Mouse (Mus musculus): ENCODE results near the gene Nop2. TPM values are rescaled to one million over a fixed set of nuclear protein-coding genes. Genes with fewer than 3 reads are reported as not detected.
A peak's percentile ranks its signal among the peaks of the same experiment; 100 is the strongest.
"Not testable (repeated sequence)": the region's sequence is repeated elsewhere in the genome, so short reads cannot be mapped to it uniquely, and the experiment has no call there.

The Nop2 gene
- polyA plus RNA-seq, 1 experiment, result 24.5 TPM

GRCm38 (mm10) chr6:125159773-125160557, 28.3 kb downstream of the Nop2 start:
- H3K9me3 ChIP-seq, result no peaks in the 10 kb centered on the region
- H3K4me3 ChIP-seq (replicated peaks), result no peak overlapping the region
- TF ChIP-seq FLI1 (IDR thresholded peaks at IDR 0.05; ENCODE audit: low read length) (no peak), GATA1 (IDR thresholded peaks at IDR 0.05; ENCODE audit: borderline replicate concordance, low read length) (no peak)
- no peaks in the 10 kb centered on the region for H3K27me3 ChIP-seq (replicated peaks)
- H3K4me1 ChIP-seq, result peaks cover 63% of the 10 kb centered on the region
- peaks cover 91% of the 10 kb centered on the region for H3K36me3 ChIP-seq (replicated peaks; ENCODE audit: low read length)

GRCm38 (mm10) chr6:125160558-125160853, 28.8 kb downstream of the Nop2 start:
- no peak overlapping the region for H3K4me3 ChIP-seq (replicated peaks)
- H3K9me3 ChIP-seq, result no peaks in the 10 kb centered on the region
- TF ChIP-seq GATA1 (IDR thresholded peaks at IDR 0.05; ENCODE audit: borderline replicate concordance, low read length) (no peak), FLI1 (IDR thresholded peaks at IDR 0.05; ENCODE audit: low read length) (no peak)
- H3K4me1 ChIP-seq, result peaks cover 58% of the 10 kb centered on the region
- H3K27me3 ChIP-seq (replicated peaks), result no peaks in the 10 kb centered on the region
- peaks cover 88% of the 10 kb centered on the region for H3K36me3 ChIP-seq (replicated peaks; ENCODE audit: low read length)

GRCm38 (mm10) chr6:125160854-125161760, 29.4 kb downstream of the Nop2 start:
- H3K9me3 ChIP-seq, result no peaks in the 10 kb centered on the region
- TF ChIP-seq FLI1 (IDR thresholded peaks at IDR 0.05; ENCODE audit: low read length), result no peak
- no peak for TF ChIP-seq GATA1 (IDR thresholded peaks at IDR 0.05; ENCODE audit: borderline replicate concordance, low read length)
- peaks cover 58% of the 10 kb centered on the region for H3K4me1 ChIP-seq
- H3K36me3 ChIP-seq (replicated peaks; ENCODE audit: low read length), result peaks cover 82% of the 10 kb centered on the region
- peak overlapping the region; percentile 47 for H3K4me3 ChIP-seq (replicated peaks)
- H3K27me3 ChIP-seq (replicated peaks), result no peaks in the 10 kb centered on the region

GRCm38 (mm10) chr6:125161971-125162370, 30.3 kb downstream of the Nop2 start:
- H3K4me3 ChIP-seq (replicated peaks); H3K9me3 ChIP-seq; H3K27me3 ChIP-seq (replicated peaks): not testable (repeated sequence)
- Histone ChIP-seq H3K36me3 (replicated peaks; ENCODE audit: low read length) (peaks cover 74% of the 10 kb centered on the region), H3K4me1 (peaks cover 66% of the 10 kb centered on the region)

- Histone ChIP-seq H3K4me3 (replicated peaks) (peak overlapping the region; percentile 86), H3K4me1 (peaks cover 70% of the 10 kb centered on the region), H3K36me3 (replicated peaks; ENCODE audit: low read length) (peaks cover 73% of the 10 kb centered on the region)
- not testable (repeated sequence) for H3K9me3 ChIP-seq; H3K27me3 ChIP-seq (replicated peaks)
Observed at GRCm38 (mm10) chr6:125162615-125163305, 31.1 kb downstream of the Nop2 start.

GRCm38 (mm10) chr6:125163801-125164657, 32.3 kb downstream of the Nop2 start:
- no peaks in the 10 kb centered on the region for H3K27me3 ChIP-seq (replicated peaks)
- no peaks in the 10 kb centered on the region for H3K9me3 ChIP-seq
- no peak for TF ChIP-seq GATA1 (IDR thresholded peaks at IDR 0.05; ENCODE audit: borderline replicate concordance, low read length)
- TF ChIP-seq FLI1 (IDR thresholded peaks at IDR 0.05; ENCODE audit: low read length), result no peak
- H3K4me3 ChIP-seq (replicated peaks), result peak overlapping the region; percentile 100
- H3K4me1 ChIP-seq, result peaks cover 75% of the 10 kb centered on the region
- H3K36me3 ChIP-seq (replicated peaks; ENCODE audit: low read length), result peaks cover 76% of the 10 kb centered on the region

GRCm38 (mm10) chr6:125164672-125165327, 33.1 kb downstream of the Nop2 start:
- Histone ChIP-seq H3K27me3 (replicated peaks) (no peaks in the 10 kb centered on the region), H3K4me1 (peaks cover 75% of the 10 kb centered on the region), H3K36me3 (replicated peaks; ENCODE audit: low read length) (peaks cover 76% of the 10 kb centered on the region), H3K4me3 (replicated peaks) (peak overlapping the region; percentile 100), H3K9me3 (no peaks in the 10 kb centered on the region)
- TF ChIP-seq GATA1 (IDR thresholded peaks at IDR 0.05; ENCODE audit: borderline replicate concordance, low read length) (no peak), FLI1 (IDR thresholded peaks at IDR 0.05; ENCODE audit: low read length) (no peak)

GRCm38 (mm10) chr6:125165328-125165891, 33.7 kb downstream of the Nop2 start:
- Histone ChIP-seq H3K27me3 (replicated peaks) (no peaks in the 10 kb centered on the region), H3K36me3 (replicated peaks; ENCODE audit: low read length) (peaks cover 76% of the 10 kb centered on the region), H3K9me3 (no peaks in the 10 kb centered on the region), H3K4me1 (peaks cover 75% of the 10 kb centered on the region), H3K4me3 (replicated peaks) (peak overlapping the region; percentile 100)
- TF ChIP-seq FLI1 (IDR thresholded peaks at IDR 0.05; ENCODE audit: low read length), result 0 out of 2 replicates have a peak, but pooled peaks have one; percentile 23
- no peak for TF ChIP-seq GATA1 (IDR thresholded peaks at IDR 0.05; ENCODE audit: borderline replicate concordance, low read length)
